Mouse (Mus musculus) testis, postnatal 10 days (tissue): ENCODE data around the gene Map7.
A peak's percentile ranks its signal among the peaks of the same experiment; 100 is the strongest.

Experiments
- DNase-seq: peaks from one replicate; pipeline ENCODE4 v3.0.0; 2021; ENCODE audit warnings: low spot score

Map7 gene

GRCm38 (mm10) chr10:20287369-20287768, 139.1 kb downstream of the Map7 start:
- DNase-seq, result no peak

- DNase-seq, result peak; percentile 95
Observed at GRCm38 (mm10) chr10:20290467-20290883, 142.2 kb downstream of the Map7 start.

- DNase-seq, result no peak
Observed at GRCm38 (mm10) chr10:20295961-20296360, 147.7 kb downstream of the Map7 start.

GRCm38 (mm10) chr10:20298152-20298920, 150.1 kb downstream of the Map7 start:
- no peak for DNase-seq

GRCm38 (mm10) chr10:20299114-20299513, 150.8 kb downstream of the Map7 start:
- no peak for DNase-seq

GRCm38 (mm10) chr10:20310969-20311769, 162.9 kb downstream of the Map7 start:
- DNase-seq, result no peak

GRCm38 (mm10) chr10:20311918-20312735, 163.9 kb downstream of the Map7 start, which contains the start of gene Bclaf1:
Gene Bclaf1 (plus strand): TSS chr10:20312469.
- peak; percentile 100 for DNase-seq

- DNase-seq, result peak; percentile 97
Observed at GRCm38 (mm10) chr10:20312736-20313301, 164.5 kb downstream of the Map7 start.

- DNase-seq, result no peak
Observed at GRCm38 (mm10) chr10:20313447-20313846, 165.2 kb downstream of the Map7 start.

- DNase-seq, result no peak
Observed at GRCm38 (mm10) chr10:20313941-20314340, 165.7 kb downstream of the Map7 start.

- DNase-seq, result no peak
Observed at GRCm38 (mm10) chr10:20314797-20315196, 166.5 kb downstream of the Map7 start.

GRCm38 (mm10) chr10:20317466-20317865, 169.2 kb downstream of the Map7 start:
- DNase-seq, result no peak

GRCm38 (mm10) chr10:20326226-20326625, 178.0 kb downstream of the Map7 start:
- DNase-seq, result no peak
